Mouse (Mus musculus): ENCODE data around the gene S1pr2.
"Not testable (repeated sequence)": the region's sequence is repeated elsewhere in the genome, so short reads cannot be mapped to it uniquely, and the experiment has no call there.

The S1pr2 gene

GRCm38 (mm10) chr9:20976216-20976960 is at the start of gene S1pr2:
S1pr2 (minus strand) TSS chr9:20976781.
- DNase-seq (ENCODE audit: low spot score in 2 of 2) = peak; percentile 62 to 82

DNA sequence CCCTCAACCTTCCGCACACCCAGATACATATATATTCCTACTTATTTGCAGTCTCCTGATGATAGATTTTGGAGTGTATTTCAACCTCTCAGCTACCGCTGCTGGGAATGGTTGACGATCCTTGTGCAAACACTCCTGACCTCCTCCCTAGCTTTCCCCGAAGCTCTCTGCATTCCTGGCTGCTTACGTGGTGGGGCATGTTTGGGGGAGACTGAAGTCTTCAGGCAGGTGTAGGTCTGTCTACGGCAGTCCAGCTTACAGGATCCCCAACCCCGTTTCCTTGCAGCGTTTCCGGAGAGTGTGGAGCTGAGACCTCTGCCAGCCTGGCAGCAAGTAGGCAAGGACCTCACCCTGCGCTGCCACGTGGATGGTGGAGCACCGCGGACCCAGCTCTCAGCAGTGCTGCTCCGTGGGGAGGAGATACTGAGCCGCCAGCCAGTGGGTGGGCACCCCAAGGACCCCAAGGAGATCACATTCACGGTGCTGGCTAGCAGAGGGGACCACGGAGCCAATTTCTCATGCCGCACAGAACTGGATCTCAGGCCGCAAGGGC is 48.8 kb upstream of the S1pr2 start:
- no peak for DNase-seq (ENCODE audit: low spot score in 2 of 2)

- no peak for DNase-seq (ENCODE audit: low spot score in 2 of 2)
Observed at GRCm38 (mm10) chr9:21022726-21023125, 46.1 kb upstream of the S1pr2 start.

DNA sequence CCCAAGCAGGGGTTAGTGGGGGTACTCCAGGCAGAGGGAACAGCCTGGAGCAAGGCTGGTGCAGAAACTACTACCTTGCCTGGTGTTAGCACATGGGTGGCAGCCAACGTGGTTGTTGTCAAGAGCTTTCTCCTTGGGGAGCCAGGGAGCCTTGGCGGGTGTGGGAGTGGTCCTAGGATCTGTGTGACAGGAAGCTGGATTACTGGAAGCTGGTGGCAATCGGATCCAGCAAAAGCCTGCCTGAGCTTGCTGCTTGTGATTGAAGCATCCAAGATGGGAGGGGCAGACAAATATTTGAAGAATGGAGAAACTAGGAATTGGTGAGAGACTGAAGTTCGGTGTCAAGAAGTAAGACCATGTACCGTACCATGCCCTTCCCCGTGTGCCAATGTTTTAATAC is 45.7 kb upstream of the S1pr2 start:
- DNase-seq (ENCODE audit: low spot score in 2 of 2) = no peak

DNA sequence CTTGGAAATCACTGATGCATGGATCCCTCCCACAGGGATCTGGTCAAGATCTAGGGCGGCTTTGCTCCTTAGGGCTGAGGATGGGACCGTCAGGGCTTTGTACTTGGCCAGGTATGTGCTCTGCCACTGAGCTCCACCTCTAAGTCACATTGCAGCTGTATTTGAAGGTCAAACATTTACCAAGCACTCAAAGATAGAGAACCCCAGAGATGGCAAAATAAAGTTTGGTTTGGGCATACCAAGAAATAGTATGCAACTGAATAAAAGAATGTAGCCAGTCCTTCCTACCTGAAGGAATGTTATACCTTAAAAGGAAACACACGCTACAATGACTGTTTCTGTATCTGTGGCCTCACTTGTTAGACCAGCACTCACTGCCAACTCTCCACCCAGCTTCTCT is 44.8 kb upstream of the S1pr2 start:
- DNase-seq (ENCODE audit: low spot score in 2 of 2) = no peak

DNA sequence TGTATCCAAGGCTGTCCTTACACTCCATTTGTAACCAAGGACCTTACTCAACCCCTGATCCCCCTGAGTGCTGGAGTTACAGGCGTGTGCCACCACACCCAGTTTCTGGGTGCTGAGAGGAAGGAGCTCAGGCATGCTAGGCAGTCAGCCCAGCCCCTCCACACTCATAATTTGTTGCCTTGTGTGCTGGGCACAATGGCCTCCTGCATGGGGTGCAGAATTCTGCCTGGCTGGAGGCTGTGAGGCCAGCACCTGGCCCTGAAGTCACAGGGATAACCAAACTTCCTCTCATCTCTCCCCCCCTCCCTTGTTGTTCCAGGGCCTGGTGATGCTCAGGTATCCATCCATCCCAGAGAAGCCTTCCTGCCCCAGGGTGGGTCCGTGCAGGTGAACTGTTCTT is 42.0 kb upstream of the S1pr2 start:
- DNase-seq (ENCODE audit: low spot score in 2 of 2) = no peak

- no peak for DNase-seq (ENCODE audit: low spot score in 2 of 2)
Observed at GRCm38 (mm10) chr9:21017177-21017575, 40.6 kb upstream of the S1pr2 start.

DNA sequence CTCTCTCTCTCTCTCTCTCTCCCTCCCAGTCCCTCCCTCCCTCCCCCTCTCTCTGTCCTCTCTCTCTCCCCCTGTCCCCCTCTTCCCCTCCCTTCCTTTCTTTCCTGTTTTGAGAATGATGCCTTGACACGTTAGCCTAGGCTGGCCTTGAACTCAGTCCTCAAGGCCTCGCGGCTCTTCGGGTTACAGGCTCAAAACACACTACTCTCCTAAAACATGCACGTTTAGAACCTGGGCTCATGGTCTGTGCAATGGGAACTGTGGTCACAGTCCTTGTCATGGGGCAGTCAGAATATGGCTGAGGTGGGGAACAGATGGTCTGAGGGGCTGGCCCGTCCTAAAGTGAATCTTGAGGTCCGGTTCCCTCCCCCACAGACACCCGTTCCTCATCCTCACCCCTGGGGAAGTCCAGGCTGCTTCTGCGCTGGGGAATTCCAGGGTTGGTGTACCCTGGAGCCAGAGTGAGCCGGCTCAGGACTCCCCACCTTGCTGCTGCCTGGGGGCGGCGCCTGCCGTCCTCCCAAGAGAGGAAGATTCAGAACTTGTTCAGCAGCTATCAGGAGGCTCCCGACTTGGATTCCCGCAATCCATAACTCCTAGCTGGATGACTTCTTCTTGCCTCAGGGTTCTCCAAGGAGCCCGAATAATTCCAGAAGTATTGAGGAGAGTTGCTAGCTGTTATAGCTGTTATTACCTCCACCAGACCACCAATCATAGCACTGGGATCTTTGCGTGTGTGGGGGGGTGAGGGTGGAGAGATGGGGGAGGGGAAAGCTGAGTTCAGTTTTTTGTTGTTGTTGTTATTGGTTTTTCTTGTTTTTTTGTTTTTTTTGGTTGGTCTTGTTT is 40.0 kb upstream of the S1pr2 start:
- no peak for DNase-seq (ENCODE audit: low spot score in 2 of 2)

DNA sequence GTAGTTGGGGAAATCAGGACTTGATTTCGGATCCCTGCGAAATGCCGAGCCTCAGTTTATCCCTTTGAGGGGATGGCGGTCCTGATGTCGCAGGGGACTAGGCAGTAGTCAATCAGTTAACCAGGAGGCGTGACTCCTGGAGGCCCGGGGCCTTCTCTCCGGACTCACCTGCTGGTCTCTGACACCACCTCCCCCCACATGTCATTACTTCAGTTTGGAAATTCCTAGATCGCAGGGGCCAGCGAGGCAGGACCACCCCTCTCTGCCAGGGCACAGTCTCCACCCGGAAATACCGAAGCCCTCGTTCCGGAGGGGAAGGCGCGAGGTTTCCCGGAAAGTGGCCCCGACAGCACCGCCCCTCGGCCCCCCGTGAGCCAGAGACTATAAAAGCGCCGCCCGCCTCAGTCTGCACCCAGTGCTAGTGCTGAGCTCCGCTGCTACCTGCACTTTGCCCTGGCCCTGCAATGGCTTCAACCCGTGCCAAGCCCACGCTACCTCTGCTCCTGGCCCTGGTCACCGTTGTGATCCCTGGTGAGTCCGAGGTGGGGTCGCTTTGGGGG is 39.1 kb upstream of the S1pr2 start, which contains the start of gene Icam1:
Gene Icam1, plus strand, starts transcription at position 415 of the 560 bp plus-strand sequence.
- DNase-seq (ENCODE audit: low spot score in 2 of 2) = peak; percentile 77 to 89

DNA sequence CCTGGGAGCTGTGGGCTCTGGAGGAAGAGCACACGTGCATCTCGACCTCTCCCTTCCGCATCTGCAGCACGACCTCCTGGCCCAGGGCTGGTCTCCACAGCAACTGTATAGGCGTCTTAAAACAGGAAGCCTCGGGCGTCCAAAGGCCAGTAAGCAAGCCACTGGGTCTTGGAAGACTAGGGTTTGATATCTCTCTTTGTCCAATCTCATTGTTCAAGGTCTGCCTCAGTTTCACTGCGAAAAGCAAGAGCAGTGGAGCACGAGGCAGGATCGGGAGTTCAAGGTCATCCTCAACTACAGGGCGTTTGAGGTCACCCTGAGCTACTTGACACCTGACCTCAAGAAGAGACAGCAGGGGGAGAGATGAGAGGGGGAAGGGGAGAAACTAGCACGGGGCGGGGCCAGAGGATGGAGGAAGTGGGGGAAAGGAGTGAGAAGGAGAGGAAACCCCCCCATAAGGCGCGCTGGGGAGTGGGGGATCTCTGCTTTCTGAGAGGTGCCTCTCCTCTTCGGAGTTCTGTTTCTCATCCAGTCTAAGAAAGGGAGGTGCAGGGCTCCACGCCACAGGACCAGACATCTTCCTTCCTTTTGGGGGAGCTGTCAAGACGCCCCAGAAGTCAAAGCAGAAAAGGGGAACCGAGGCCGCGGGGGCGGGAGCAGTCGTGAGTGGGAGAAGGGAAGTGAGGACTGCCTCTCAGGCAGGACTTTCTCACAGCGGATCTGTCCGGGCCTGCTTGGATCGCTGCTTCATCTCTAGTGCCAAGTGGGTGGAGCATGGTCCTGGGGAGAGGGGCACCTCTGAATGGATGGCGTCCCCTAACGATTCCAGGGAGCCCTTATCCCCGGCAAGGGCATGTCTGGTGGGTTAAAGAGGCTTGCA is 38.4 kb upstream of the S1pr2 start:
- DNase-seq (ENCODE audit: low spot score in 2 of 2) = peak; percentile 77 to 87

DNA sequence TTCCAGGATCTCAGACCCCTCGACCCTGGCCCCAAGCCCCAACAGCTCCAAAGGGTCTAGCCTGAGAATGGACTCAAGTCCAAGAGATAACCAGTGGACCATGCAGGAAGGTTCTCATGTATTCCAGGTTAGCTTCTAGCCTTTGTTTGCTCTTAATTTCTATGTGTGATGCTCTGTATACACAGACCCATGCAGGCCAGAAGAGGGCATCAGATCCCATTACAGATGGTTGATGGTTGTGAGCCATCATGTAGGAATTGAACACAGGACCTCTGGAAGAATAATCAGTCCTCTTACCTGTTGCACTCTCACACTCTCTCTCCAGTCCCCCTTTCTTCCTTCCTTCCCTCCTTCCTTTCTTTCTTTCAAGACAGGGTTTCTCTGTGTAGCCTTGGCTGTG is 35.8 kb upstream of the S1pr2 start:
- no peak for DNase-seq (ENCODE audit: low spot score in 2 of 2)

DNA sequence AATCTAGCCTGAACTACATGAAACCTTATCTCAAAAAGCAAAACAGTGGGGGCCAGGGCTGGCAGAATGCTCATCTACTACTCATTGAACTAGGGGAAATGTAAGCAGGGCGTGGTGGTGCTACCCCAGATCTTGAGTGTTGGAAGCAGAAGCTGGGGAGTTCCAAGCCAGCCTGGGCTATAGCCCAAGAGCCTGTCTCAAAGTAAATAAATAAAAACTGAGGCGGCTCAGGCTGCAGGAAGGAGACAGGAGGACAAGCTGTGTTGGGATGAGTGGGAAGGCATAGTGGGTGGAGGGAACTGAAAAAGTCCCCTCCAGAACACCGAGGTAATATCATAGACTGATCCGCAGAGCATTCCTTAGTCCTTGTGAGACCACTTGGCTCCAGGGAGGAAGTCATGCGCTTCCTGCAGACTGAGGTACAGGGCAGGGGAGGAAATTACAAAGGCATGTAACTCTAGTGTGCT is 35.3 kb upstream of the S1pr2 start:
- no peak for DNase-seq (ENCODE audit: low spot score in 2 of 2)

DNA sequence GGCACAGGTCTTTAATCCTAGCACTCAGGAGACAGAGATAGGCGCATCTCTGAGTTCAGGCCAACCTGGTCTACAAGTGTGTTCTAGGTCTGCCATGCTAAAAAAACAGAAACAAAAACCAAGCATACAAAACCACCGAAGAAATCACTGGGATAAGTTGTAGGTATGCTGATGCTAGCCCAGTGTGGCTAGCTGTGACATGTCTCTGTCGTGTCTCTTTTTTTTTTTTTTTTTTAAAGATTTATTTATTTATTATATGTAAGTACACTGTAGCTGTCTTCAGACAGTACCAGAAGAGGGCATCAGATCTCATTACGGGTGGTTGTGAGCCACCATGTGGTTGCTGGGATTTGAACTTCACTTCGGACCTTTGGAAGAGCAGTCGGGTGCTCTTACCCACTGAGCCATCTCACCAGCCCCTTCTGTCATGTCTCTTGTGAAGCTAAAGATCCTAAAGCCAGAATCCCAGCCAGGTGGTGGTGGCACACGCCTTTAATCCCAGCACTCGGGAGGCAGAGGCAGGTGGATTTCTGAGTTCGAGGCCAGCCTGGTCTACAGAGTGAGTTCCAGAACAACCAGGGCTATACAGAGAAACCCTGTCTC is 34.5 kb upstream of the S1pr2 start:
- not testable (repeated sequence) for DNase-seq (ENCODE audit: low spot score in 2 of 2)

DNA sequence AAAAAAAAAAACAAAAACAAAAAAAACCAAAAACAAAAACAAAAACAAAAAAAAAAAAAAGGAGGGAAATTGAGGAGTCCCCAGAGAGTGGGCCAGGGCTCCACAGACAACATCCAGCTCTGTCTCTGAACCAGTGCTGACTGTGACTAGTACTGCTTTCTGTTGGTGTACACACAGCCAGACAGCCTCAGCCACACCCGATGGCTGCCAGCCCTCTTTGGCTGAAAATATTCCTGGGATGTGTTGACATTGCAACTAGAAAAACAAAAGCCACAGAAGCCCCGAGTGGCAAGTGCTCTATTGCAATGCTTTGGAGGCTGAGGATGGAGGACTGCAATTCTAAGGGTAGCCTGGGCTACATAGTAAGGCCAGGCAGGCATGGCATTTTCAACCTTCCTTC is 33.8 kb upstream of the S1pr2 start:
- DNase-seq (ENCODE audit: low spot score in 2 of 2) = no peak

DNA sequence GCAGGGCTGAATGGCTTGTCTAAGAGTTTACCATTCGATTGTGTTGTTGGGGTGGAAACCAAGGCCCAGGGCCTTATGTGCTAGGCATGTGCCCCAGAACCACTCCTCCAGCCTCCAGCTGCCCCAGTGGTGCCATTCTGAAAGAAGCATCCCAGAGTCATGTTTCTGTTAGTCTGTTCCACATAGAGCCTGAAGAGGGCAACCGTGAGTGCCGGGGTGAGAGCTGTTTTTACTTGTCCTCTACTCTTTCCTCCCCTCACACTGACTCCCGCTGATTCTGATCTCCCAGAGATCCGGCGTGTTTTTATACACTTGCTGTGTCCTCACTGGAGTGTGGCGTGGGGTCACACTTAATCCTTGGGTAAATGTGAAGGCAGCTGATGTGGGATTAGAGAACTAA is 31.4 kb upstream of the S1pr2 start:
- no peak for DNase-seq (ENCODE audit: low spot score in 2 of 2)

- DNase-seq (ENCODE audit: low spot score in 2 of 2) = no peak
Observed at GRCm38 (mm10) chr9:21007313-21007952, 30.9 kb upstream of the S1pr2 start.

GRCm38 (mm10) chr9:21002627-21003551 is 26.3 kb upstream of the S1pr2 start, which contains the start of gene Mrpl4:
Mrpl4 (plus strand) TSS chr9:21002738.
- DNase-seq (ENCODE audit: low spot score in 2 of 2) = peak; percentile 84 to 94

DNA sequence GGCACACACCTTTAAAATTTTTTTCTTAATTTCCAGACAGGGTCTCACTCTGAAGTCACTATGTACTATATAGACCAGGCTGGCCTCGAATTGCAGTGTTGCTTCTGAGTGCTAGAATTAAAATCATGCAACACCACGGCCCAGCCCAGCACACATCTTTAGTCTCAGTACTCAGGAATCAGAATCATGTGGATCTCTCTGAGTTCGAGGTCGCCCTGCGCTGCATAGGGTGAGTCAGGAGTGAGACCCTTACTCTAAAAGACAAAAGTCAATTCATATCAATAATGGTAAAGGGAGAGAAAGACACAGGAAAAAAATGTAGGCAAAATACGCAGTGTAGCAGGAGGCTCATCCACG is 25.7 kb upstream of the S1pr2 start:
- DNase-seq (ENCODE audit: low spot score in 2 of 2) = no peak

DNA sequence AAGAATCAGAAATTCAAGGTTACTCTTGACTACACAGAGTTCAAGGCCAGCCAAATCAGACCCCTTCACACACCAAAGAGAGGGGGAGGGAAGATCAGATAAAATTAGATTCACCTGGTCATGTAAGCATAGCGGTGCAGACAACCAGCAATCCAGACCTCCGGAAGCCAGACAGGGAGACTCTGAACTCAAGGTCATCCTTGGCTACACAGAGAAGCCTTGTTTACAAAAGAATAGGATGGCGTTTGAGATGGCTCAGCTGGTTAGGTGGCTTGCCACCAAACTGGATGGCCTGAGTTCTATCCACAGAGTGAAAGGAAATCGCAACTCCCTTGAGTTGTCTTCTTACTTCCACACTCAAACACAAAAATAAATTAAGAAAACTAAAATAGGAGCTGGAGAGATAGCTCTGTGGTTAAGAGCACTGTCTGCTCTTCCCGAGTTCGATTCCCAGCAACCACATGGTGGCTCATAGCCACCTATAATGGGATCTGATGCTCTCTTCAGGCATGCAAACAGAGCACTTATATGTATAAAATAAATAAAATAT is 25.1 kb upstream of the S1pr2 start:
- DNase-seq (ENCODE audit: low spot score in 2 of 2) = no peak

Measured in spleen, postnatal 4 days (tissue).